Mouse (Mus musculus) inflammation-experienced regulatory T-cells (primary cell): ENCODE measurements around the gene Gm13090. TPM values are rescaled to one million over a fixed set of nuclear protein-coding genes. Genes with fewer than 3 reads are reported as not detected.

ENCODE experiments used
- polyA plus RNA-seq, 2 experiments: library from polyadenylated mRNA; unstranded; fragments of 100-300 nt; shearing (Covaris generic); gene quantifications; one replicate each; pipeline ENCODE4 v1.2.1; 2017

Gene Gm13090
- under 1 TPM in 1 of 2 experiments, not detected in 1; 0.22 TPM for polyA plus RNA-seq

DNA sequence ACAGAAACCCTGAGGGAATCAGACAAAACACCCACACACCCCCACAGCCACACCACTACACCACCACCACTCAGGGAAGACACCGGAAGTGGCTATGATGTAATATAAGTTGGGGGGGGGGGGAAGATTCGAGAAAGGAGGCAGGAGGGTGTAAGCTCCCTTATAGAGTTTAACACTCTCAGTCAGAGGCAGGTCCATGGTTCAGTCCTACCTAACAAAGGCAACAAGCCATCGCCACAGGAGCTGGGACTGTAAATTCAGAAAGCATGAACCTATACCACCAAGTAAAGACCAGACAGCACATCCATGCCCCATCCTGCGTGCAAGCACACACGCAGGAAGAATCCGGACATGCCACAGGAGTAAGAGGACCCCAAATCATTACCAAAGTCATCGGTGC lies at the start of gene Gm13090:
TSS of gene Gm13090 (plus strand) at position 301 of the 400 bp plus-strand sequence.

DNA sequence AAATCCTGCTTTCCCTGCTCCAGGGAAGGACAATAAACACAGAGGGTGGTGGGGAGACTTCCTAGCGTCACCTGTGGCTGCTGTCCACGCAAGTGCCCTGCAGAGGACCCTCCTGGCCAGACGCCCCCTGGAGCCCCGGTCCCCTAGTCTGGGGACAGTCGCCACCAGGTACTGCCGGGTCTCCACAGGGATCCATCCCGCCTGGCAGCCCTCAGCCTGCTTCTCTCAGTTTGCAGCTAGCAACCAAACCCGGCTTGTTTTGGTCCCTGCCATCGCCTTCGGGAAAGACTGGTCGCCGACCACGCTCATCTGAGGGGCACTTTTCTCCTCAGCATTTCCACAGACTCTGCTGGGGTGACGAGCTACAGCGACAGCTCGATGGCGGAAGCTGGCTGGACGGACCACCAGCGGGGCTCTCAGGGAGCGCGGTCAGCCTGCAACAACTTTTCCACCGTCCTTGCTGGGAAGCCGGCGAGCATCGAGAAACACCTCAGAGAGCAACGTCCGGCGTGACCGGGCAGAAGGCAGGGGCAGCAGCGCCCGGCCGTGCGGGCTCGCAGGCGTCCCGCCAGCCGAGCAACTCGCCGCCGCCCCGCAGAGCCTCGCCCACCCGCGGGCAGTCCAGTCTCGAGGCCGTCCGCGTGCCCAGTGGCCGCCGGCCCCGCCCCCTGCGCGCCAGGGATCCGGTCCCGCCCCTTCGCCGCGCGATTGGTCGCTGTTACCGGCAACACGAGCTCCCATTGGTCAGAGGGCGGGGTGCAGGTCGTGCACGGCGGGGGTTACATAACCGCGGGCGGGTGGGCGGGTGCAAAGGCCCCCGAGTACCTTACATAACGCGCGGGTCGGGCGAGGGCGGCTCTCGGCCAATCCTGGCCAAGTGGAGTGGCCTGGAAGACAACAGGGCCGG lies 45.1 kb upstream of the Gm13090 start, which contains the start of gene Per3:
TSS of gene Per3 (minus strand) at position 629 of the 907 bp plus-strand sequence.

DNA sequence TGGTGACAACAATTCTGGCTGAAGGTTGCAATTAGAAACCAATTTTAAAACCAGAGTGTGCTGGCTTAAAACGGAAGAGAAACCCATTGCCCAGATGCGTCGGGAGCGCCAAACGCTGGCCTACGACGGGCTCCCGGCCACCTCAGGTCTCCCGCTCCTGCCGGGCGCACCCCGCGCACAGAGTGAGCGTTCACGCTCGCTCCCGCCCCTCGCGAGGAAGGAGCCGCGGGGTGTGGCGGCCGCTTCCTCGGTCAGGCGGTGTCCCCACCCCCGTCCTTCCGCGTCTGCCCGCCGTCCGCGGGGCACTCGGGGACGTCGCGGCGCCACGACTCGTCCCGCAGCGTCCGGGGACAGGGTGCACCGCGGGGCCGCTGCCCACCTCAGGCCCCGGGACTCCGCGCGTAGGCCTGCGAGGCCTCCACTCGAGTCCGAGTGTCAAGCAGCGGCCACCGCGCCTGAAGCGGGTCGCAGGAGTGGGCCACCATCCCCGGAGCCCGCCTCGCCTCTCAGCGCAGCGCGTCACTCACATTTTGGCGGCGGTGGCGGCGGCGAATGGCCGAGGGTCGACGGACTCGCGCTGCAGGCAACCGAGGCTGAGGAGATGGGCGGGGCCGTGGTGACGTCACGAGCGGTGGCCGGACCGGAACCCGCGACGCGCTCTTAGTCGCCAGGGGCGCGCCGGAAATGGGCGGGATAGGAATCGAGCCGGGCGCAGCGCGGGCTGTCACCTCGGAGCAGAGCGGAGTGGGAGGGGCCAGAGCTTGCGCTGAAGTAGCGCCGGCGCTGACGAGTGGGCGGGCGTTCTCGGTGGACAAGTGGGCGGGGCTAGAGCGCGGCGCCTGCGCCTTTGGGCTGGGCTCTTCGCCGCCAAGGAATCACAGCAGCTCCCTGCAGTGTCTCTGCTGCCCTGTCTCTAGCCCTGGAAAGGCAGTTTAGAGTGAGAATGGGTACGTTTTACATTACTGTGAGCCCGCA lies 31.7 kb upstream of the Gm13090 start, which contains the start of gene Vamp3:
TSS of gene Vamp3 (minus strand) at position 617 of the 975 bp plus-strand sequence.

Other genes with a start within 250 kb of the Gm13090 start
- gene Errfi1, start 235.7 kb upstream of the Gm13090 start, polyA plus RNA-seq = 1 to 10 TPM; 8.2 to 8.9 TPM
- 100 to 1,000 TPM; 341 to 352 TPM for gene Park7, start 175.1 kb upstream of the Gm13090 start, polyA plus RNA-seq
- 100 to 1,000 TPM in 1 of 2 experiments, 10 to 100 TPM in 1; 75.3 to 370 TPM for gene Tnfrsf9, start 175.0 kb upstream of the Gm13090 start, polyA plus RNA-seq
- gene Uts2, start 92.5 kb upstream of the Gm13090 start, polyA plus RNA-seq = not detected
- 1 to 10 TPM; 3.8 to 5.6 TPM for gene Per3, start 44.9 kb upstream of the Gm13090 start, polyA plus RNA-seq
- gene Vamp3, start 31.6 kb upstream of the Gm13090 start, polyA plus RNA-seq = 10 to 100 TPM; 52.0 to 62.5 TPM